ENCODE assay signal across 8 mouse cellular contexts in genomic region chr5:25529529-25530421, GRCm38 (mm10). TPM values are rescaled to one million over a fixed set of nuclear protein-coding genes. Genes with fewer than 3 reads are reported as not detected.
DNase-seq lines count a peak whose midpoint lies in the region; ATAC-seq and TF ChIP-seq lines count a peak whose summit lies in the region.

No protein-coding gene starts in this region.

- H3K4me1 ChIP-seq in embryonic facial prominence, embryonic 13.5 days, result peaks cover 7% of the 10 kb centered on the region
- 0 out of 2 replicates have a peak, but pooled peaks cover 4% of the 10 kb centered on the region for H3K4me1 ChIP-seq in kidney, adult 2 months (ENCODE audit: control insufficient read depth, insufficient read depth, low read length)
- peaks cover 11% of the 10 kb centered on the region for H3K4me1 ChIP-seq in limb, embryonic 12.5 days (replicated peaks)
- peaks cover 5% of the 10 kb centered on the region for H3K4me1 ChIP-seq in midbrain, embryonic 15.5 days
- 0 out of 2 replicates have a peak, but pooled peaks cover 2% of the 10 kb centered on the region for H3K4me1 ChIP-seq in spleen, adult 2 months (ENCODE audit: control insufficient read depth, insufficient read depth, insufficient read length)

- peak overlapping the region; percentile 79 for H3K4me3 ChIP-seq in embryonic facial prominence, embryonic 13.5 days
- peak overlapping the region; percentile 93 for H3K4me3 ChIP-seq in kidney, adult 2 months (ENCODE audit: insufficient read depth, low read depth, low read length)
- H3K4me3 ChIP-seq in limb, embryonic 12.5 days (replicated peaks), result peak overlapping the region; percentile 71
- peak overlapping the region; percentile 69 for H3K4me3 ChIP-seq in midbrain, embryonic 15.5 days
- peak overlapping the region; percentile 94 for H3K4me3 ChIP-seq in spleen, adult 2 months (ENCODE audit: extremely low read depth, insufficient read depth, insufficient read length)

- TF ChIP-seq POLR2A in kidney, adult 2 months (IDR thresholded peaks at IDR 0.05; ENCODE audit: low read depth, low read length), result no peak
- peak; percentile 56 for TF ChIP-seq POLR2A in spleen, adult 2 months (IDR thresholded peaks at IDR 0.05; ENCODE audit: low read depth, low read length)

- under 1% methylated on average over 86 of the region's 87 CpGs for WGBS in embryonic facial prominence, embryonic 13.5 days
- WGBS in kidney, adult 2 months, result under 1% methylated on average over 87 of the region's 87 CpGs
- WGBS in limb, embryonic 12.5 days, result under 1% methylated on average over 87 of the region's 87 CpGs
- under 1% methylated on average over 77 of the region's 87 CpGs for WGBS in midbrain, embryonic 15.5 days
- WGBS in spleen, adult 2 months, result under 1% methylated on average over 87 of the region's 87 CpGs

- peak overlapping the region; percentile 69 for H3K4me2 ChIP-seq in embryonic facial prominence, embryonic 13.5 days
- H3K4me2 ChIP-seq in limb, embryonic 12.5 days, result peak overlapping the region; percentile 65
- H3K4me2 ChIP-seq in midbrain, embryonic 15.5 days, result peak overlapping the region; percentile 60

- H3K9me3 ChIP-seq in embryonic facial prominence, embryonic 13.5 days, result no peaks in the 10 kb centered on the region
- H3K9me3 ChIP-seq in limb, embryonic 12.5 days, result no peaks in the 10 kb centered on the region
- H3K9me3 ChIP-seq in midbrain, embryonic 15.5 days, result no peaks in the 10 kb centered on the region

- no peaks in the 10 kb centered on the region for H3K27me3 ChIP-seq in embryonic facial prominence, embryonic 13.5 days
- H3K27me3 ChIP-seq in kidney, adult 2 months (replicated peaks; ENCODE audit: control insufficient read depth, insufficient read depth, low read length), result no peaks in the 10 kb centered on the region
- H3K27me3 ChIP-seq in limb, embryonic 12.5 days, result no peaks in the 10 kb centered on the region
- no peaks in the 10 kb centered on the region for H3K27me3 ChIP-seq in midbrain, embryonic 15.5 days (replicated peaks)
- no peaks in the 10 kb centered on the region for H3K27me3 ChIP-seq in spleen, adult 2 months (ENCODE audit: control insufficient read depth, insufficient read depth, low read length)

- peak overlapping the region; percentile 78 for H3K9ac ChIP-seq in embryonic facial prominence, embryonic 13.5 days
- H3K9ac ChIP-seq in limb, embryonic 12.5 days (replicated peaks), result peak overlapping the region; percentile 67
- peak overlapping the region; percentile 69 for H3K9ac ChIP-seq in midbrain, embryonic 15.5 days

- no peaks in the 10 kb centered on the region for H3K36me3 ChIP-seq in embryonic facial prominence, embryonic 13.5 days
- no peaks in the 10 kb centered on the region for H3K36me3 ChIP-seq in kidney, adult 2 months (ENCODE audit: control insufficient read depth, insufficient read depth, low read length)
- no peaks in the 10 kb centered on the region for H3K36me3 ChIP-seq in limb, embryonic 12.5 days
- no peaks in the 10 kb centered on the region for H3K36me3 ChIP-seq in midbrain, embryonic 15.5 days (replicated peaks)
- H3K36me3 ChIP-seq in spleen, adult 2 months (ENCODE audit: control insufficient read depth, insufficient read depth, low read length), result no peaks in the 10 kb centered on the region

- H3K27ac ChIP-seq in embryonic facial prominence, embryonic 13.5 days, result peak overlapping the region; percentile 86
- H3K27ac ChIP-seq in kidney, adult 2 months (ENCODE audit: insufficient read depth, low read depth, low read length), result peak overlapping the region; percentile 93
- H3K27ac ChIP-seq in limb, embryonic 12.5 days, result peak overlapping the region; percentile 92
- H3K27ac ChIP-seq in midbrain, embryonic 15.5 days, result peak overlapping the region; percentile 97
- H3K27ac ChIP-seq in spleen, adult 2 months (ENCODE audit: insufficient read depth, low read length), result peak overlapping the region; percentile 100

- peak; percentile 100 for DNase-seq in 3134 (ENCODE audit: extremely low read depth, insufficient read length, low spot score)
- peak; percentile 100 for DNase-seq in adrenal gland, postnatal 36 days
- peak; percentile 100 for DNase-seq in heart, adult 18-20 months
- DNase-seq in kidney, adult 2 months, result peak; percentile 100
- peak; percentile 99 to 100 for DNase-seq in spleen, adult 2 months (ENCODE audit: low read depth in 1 of 2, low spot score in 2 of 2)

- TF ChIP-seq CTCF in kidney, adult 2 months (conservative IDR thresholded peaks at IDR 0.05; ENCODE audit: insufficient read depth, insufficient read length, low read depth, low read length), result no peak
- TF ChIP-seq CTCF in spleen, adult 2 months (IDR thresholded peaks at IDR 0.05; ENCODE audit: extremely low read depth, insufficient read depth, insufficient read length, insufficient replicate concordance), result no peak

- peak; percentile 99 for ATAC-seq in embryonic facial prominence, embryonic 13.5 days (ENCODE audit: insufficient number of reproducible peaks, insufficient read depth, low FRiP score, low TSS enrichment, low read depth)
- peak; percentile 100 for ATAC-seq in limb, embryonic 12.5 days (ENCODE audit: insufficient number of reproducible peaks, insufficient read depth, low FRiP score, low TSS enrichment, low read depth)
- ATAC-seq in midbrain, embryonic 15.5 days (replicated peaks), result peak; percentile 100

RNA-seq across cellular contexts. Expression of gene Cct8l1, which starts 13.9 kb away (rescaled TPM):
- under 1 TPM in 1 of 2 experiments, not detected in 1; 0.17 TPM for total RNA-seq in adrenal gland, postnatal 36 days (2021)
- 0.12 TPM in 1 of 2 replicates, not detected in the other for polyA plus RNA-seq in embryonic facial prominence, embryonic 13.5 days (2015; fragmentation: Nextera tagmentation; extraction: Ambion mirVana)
- under 1 TPM in 1 of 2 experiments, not detected in 1; 0.13 TPM for total RNA-seq in heart, adult 18-20 months (2021)
- 0.03 and 0.07 TPM in 2 replicates for polyA plus RNA-seq in kidney, adult 2 months (2012; rRNA removed)
- not detected in 2 replicates for polyA plus RNA-seq in limb, embryonic 12.5 days (2016; fragmentation: Nextera tagmentation; extraction: Ambion mirVana)
- polyA plus RNA-seq in midbrain, embryonic 15.5 days (2015; fragmentation: Nextera tagmentation; extraction: Ambion mirVana), result not detected in 2 replicates
- polyA plus RNA-seq in spleen, adult 2 months (2012; rRNA removed), result not detected in 2 replicates

RNA-seq across cellular contexts. Expression of gene Kmt2c, which starts 31.2 kb away (rescaled TPM):
- total RNA-seq in adrenal gland, postnatal 36 days (2021), result 10 to 100 TPM; 59.1 to 62.6 TPM
- polyA plus RNA-seq in embryonic facial prominence, embryonic 13.5 days (2015; fragmentation: Nextera tagmentation; extraction: Ambion mirVana), result 16.7 and 19.2 TPM in 2 replicates
- total RNA-seq in heart, adult 18-20 months (2021), result 10 to 100 TPM; 41.8 to 45.0 TPM
- 11.8 and 12.3 TPM in 2 replicates for polyA plus RNA-seq in kidney, adult 2 months (2012; rRNA removed)
- 16.8 and 16.9 TPM in 2 replicates for polyA plus RNA-seq in limb, embryonic 12.5 days (2016; fragmentation: Nextera tagmentation; extraction: Ambion mirVana)
- 20.4 and 20.8 TPM in 2 replicates for polyA plus RNA-seq in midbrain, embryonic 15.5 days (2015; fragmentation: Nextera tagmentation; extraction: Ambion mirVana)
- 18.9 and 19.2 TPM in 2 replicates for polyA plus RNA-seq in spleen, adult 2 months (2012; rRNA removed)

Comparison
In these comparisons a context has a peak if more than half of its experiments do, and no peak if none do; other contexts are left out.
1. Peak in every context shown above with its lines: DNase-seq, ATAC-seq, H3K4me3 ChIP-seq and H3K27ac ChIP-seq.